Mouse (Mus musculus) urinary bladder, postnatal 36 days (tissue): ENCODE results near the gene Pdlim3.

Experiments
- DNase-seq, 2 experiments: peaks; one replicate each; pipeline ENCODE4 v3.0.0; 2022; ENCODE audit warnings: low spot score in 2 of 2, mixed read lengths in 1 of 2

Pdlim3 gene

DNA sequence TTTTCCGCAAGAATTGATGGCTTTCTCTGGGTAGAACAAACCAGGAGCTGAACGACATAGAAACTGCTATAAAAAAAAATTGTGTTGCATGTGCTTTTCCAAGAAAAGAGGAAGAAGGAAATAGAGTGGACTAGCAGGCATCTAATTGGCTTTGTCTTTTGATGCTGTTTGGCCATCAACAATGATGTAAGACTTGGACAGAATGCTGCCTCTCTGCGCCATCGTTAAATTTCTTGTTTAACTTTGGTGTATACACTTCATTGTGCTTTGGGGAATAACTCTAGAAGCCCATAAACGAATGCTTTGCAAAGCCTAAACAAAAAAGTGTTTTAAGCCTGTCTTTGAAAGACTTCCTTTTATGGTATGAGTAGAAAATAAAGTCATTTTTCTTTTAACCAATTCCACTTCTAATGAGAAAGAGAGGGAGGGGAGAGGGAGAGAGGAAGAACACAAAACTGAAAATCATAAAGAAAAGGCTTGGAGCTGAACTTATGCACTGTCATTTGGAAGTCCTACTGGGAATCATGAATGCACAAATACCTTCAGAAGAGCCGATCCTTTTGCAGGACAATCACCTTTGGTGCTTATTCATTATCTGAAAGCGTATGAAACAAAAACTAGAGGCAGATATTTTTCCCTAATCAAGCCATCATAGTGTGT is 20.5 kb downstream of the Pdlim3 start:
- DNase-seq = no peak

DNA sequence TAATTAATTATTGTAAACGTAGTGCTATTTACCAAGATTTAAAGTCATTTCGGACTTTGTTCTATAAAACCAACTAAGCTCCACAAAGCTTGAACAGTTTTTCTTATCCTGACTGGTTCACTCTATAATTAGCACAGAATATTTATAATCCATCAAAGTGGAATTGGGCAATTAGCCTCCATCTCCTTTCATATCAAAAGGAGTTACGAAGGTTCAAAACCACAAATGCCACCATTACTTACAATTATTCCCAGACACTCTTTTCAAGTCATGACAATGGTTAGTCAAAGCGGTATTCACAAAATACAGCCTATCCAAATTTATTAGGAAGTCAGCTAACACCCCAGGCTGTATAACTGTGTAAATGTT is 21.0 kb downstream of the Pdlim3 start:
- DNase-seq = no peak

DNA sequence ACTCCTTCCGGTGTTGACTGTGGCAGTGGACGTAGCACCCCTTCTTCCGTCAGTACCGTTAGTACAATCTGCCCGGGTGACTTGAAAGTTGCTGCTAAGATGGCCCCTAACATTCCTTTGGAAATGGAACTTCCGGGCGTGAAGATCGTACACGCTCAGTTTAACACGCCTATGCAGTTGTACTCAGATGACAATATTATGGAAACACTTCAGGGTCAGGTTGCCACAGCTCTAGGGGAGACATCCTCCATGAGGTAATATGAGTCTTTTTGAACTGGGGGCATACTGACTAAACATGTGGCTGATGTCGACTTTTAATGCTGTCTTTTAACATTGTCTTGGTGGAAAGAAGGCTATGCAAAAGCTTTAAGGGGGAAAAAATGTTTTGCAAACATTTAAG is 28.4 kb downstream of the Pdlim3 start:
- no peak for DNase-seq

GRCm38 (mm10) chr8:45916496-45916895 is 31.2 kb downstream of the Pdlim3 start:
- no peak for DNase-seq

DNA sequence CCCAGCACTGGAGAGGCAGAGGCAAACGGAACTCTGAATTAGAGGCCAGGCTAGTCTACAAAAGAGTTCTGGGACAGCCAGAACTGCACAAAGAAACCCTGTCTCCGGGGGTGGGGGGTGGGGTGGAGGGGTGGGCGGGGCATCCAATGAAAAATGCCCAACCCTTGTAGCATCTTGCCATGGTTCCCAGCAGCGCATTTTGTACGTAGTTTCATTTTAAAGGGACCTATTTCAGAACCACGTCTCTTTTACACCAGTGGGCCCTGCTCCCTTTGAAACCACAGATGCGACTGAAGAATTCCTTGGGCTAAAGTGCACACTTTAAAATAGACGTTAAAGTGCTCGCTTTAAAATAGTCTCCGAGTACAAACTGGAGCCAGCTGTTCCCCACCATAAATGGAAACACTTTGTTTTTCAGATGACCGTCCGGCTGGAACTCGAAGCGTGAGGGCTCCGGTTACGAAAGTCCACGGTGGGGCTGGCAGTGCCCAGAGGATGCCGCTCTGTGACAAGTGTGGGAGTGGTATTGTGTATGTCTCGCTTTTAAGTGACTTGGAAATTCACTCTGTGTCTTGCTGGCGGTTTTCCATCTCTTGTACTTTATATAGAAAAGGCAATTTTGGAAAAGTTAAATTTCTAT is 31.9 kb downstream of the Pdlim3 start:
- DNase-seq = no peak

DNA sequence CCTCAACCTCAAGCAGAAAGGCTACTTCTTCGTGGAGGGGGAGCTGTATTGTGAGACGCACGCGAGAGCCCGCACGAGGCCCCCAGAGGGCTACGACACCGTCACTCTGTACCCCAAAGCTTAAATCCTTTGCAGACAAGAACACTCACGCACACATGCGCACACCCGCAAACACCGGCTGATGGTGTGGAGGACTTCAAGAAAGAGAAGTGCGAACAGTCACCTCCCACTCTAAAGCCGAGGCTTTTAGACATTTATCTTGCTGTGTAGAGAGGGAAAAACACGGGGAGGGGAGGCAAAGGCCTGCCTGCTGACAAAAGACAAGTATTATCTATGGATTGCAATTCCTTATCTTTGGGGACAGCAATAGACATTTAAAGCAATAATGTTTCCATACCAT is 33.6 kb downstream of the Pdlim3 start:
- no peak for DNase-seq

GRCm38 (mm10) chr8:45920392-45920791 is 35.1 kb downstream of the Pdlim3 start:
- DNase-seq = no peak

GRCm38 (mm10) chr8:45922116-45922515 is 36.9 kb downstream of the Pdlim3 start:
- no peak for DNase-seq

DNA sequence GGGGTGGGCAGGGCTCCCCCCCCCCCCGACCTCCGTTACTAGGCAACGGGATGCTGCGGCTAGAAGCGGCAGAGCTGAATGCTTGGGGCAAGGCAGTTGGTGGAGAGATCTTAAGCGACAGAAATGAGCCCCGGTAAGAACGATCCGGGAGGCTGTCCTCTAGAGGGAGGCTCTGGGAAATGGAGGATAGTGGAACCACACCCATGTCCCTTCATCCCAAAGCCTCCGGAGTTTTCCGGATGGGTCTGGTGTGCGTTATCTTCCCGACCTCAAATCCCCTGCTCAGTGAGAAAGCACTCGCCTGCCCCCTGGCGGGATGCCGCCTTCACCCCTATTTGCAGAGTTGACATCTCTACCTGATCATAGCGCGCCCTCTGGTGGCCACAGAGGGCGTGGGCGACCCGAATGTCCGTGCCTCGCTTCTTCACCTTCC is 49.3 kb downstream of the Pdlim3 start, which contains the start of gene Ccdc110:
TSS of gene Ccdc110 (plus strand) at position 38 of the 433 bp plus-strand sequence.
- DNase-seq = peak; percentile 91 to 93

GRCm38 (mm10) chr8:45936986-45937385 is 51.7 kb downstream of the Pdlim3 start:
- DNase-seq = no peak

- no peak for DNase-seq
Measured at GRCm38 (mm10) chr8:45946283-45946682, 61.0 kb downstream of the Pdlim3 start.

GRCm38 (mm10) chr8:45950622-45951021 is 65.4 kb downstream of the Pdlim3 start:
- DNase-seq = no peak
